Mouse (Mus musculus): ENCODE measurements at regions not wholly inside any gene's neighbourhood (a gene's known extent, or its start where the extent isn't known, plus 50 kb on each side); places are given as distances from the start of the nearest gene placed in this dataset.

GRCm38 (mm10) chr2:72782355-72782754, 197.9 kb downstream of the Sp3 start:
- TF ChIP-seq CTCF (IDR thresholded peaks at IDR 0.05): no peak
- TF ChIP-seq EP300 (IDR thresholded peaks at IDR 0.05): peak; percentile 9; the same call in 1 of the 2 replicates
